Mouse (Mus musculus) small intestine, adult 2 months (tissue): ENCODE results near the gene Mgll.

ENCODE experiments used
- CTCF ChIP-seq: fragments of 200-500 bp; IDR thresholded peaks from 2 replicates; pipeline ENCODE4 v1.5.1; 2012; ENCODE audit warnings: low read depth, mild to moderate bottlenecking, control low read depth, inconsistent platforms, low read length, moderate library complexity, mixed read lengths; ENCODE audit not compliant: insufficient replicate concordance, insufficient read length; ENCODE audit errors: extremely low read depth
- POLR2A ChIP-seq: fragments of 200-500 bp; IDR thresholded peaks from 2 replicates; pipeline ENCODE4 v1.6.1; 2012; ENCODE audit warnings: low read depth, mild to moderate bottlenecking, control low read depth, inconsistent platforms, low read length, moderate library complexity

DNA sequence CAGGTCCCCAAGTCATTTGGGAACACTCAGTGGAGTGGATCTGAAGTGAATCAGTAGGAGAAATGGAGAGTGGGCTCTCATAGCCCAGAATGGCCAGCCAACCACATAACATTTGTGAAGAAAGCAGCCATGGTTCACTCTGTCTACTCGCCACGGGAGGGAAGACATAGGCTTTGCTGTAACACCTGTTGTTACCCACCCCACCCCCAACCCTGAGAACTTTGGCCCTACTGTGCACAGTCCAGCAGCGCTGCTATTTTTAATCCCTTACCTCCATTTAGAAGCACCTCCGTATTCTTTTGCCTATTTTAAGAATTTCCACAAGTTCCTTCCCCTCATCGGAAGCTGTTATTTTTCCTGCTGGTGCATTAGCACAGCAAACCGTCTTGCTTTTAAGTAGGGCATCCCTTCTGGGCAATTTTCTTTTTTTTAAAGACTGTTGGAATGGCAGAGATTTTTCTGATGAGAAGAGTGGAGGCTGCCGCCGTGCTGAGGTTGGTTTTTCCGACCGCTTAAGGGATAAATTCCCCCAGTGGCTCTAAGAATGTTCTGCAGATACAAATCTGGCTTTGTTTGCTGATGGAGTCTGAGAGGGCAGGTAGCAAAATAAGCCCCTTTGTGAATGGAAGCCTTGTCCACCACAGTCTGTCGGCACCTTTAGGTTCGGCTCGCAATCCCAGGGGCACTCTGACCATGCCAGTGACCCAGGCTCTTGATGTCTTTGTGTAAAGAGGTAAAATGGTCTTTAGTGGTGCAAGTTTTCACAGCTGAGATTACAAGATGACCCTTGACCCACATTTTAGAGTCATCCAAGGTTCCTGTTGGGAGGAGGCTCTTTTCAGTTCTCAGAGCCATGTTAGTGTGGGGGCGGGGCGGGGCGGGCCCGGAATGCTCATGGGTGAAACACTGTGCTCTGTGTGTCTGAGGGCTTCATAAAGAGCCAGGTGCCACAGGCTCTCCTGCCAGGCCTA is 8.7 kb downstream of the Mgll start:
- TF ChIP-seq CTCF: no peak
- TF ChIP-seq POLR2A: no peak
